Mouse (Mus musculus): ENCODE results near the gene Dok3.

GRCm38 (mm10) chr13:55523278-55523677 lies 5.8 kb downstream of the Dok3 start:
- TF ChIP-seq POLR2A (IDR thresholded peaks at IDR 0.05; ENCODE audit: low read depth, low read length) (no peak), CTCF (conservative IDR thresholded peaks at IDR 0.05; ENCODE audit: insufficient read depth, insufficient read length, low read depth, low read length) (no peak)
